Mouse (Mus musculus): Measurements from ENCODE around the gene Kxd1. TPM values are rescaled to one million over a fixed set of nuclear protein-coding genes. Genes with fewer than 3 reads are reported as not detected.

Gene Kxd1
- 47.0 and 47.6 TPM in 2 replicates for polyA plus RNA-seq (2014; fragmentation: Nextera tagmentation; extraction: Ambion mirVana)

- Histone ChIP-seq H3K27me3 (ENCODE audit: control insufficient read depth, insufficient read depth, low read length) (no peaks in the 10 kb centered on the region), H3K36me3 (ENCODE audit: control insufficient read depth, insufficient read depth, low read length) (peaks cover 24% of the 10 kb centered on the region), H3K4me3 (ENCODE audit: low read depth, low read length) (peak within 1 kb of the TSS; percentile 85), H3K4me1 (ENCODE audit: control insufficient read depth, insufficient read depth, low read length) (no peaks in the 10 kb centered on the region; the same call in 1 of the 2 replicates), H3K4me2 (ENCODE audit: low read depth, severe bottlenecking) (peak within 1 kb of the TSS; percentile 81), H3K9me3 (ENCODE audit: control insufficient read depth, low read length) (no peaks in the 10 kb centered on the region), H3K27ac (replicated peaks; ENCODE audit: low read depth, low read length) (peak within 1 kb of the TSS; percentile 72), H3K9ac (ENCODE audit: low read length) (peak within 1 kb of the TSS; percentile 94)
- peak; percentile 99 for DNase-seq (ENCODE audit: low spot score)
- under 1% methylated on average over 61 of the region's 61 CpGs for WGBS
- peak; percentile 86 for ATAC-seq (ENCODE audit: insufficient number of reproducible peaks, low FRiP score, low TSS enrichment, low read depth)
These were observed at the start of gene Kxd1, which contains the start of gene Fkbp8 for GRCm38 (mm10) chr8:70527512-70528181. Gene Kxd1 (minus strand): TSS chr8:70527956. Gene Fkbp8 (plus strand): TSS chr8:70527724.

DNA sequence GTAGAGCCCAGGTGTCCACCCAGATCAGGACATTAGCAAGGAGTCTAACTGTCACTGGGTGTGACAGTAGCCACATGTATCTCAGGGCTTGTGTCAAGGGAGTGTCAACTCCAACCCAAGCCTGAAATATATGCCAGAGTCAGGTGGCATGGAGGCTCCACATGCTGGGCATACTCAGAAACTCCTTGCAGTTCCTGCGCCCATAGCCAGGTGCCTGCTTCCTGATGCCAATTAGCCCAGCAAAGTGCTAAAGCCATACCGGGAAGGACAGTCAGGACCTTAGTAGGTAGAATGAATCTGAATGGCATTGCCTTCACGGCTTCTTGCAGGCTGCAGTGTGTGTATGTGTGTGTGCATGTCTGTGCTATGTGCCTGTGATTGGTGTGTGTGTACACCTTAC lies 49.5 kb upstream of the Kxd1 start:
- H3K4me1 ChIP-seq (ENCODE audit: control insufficient read depth, insufficient read depth, low read length), result no peaks in the 10 kb centered on the region
- H3K9ac ChIP-seq (ENCODE audit: low read length), result no peak overlapping the region
- no peaks in the 10 kb centered on the region for H3K27me3 ChIP-seq (ENCODE audit: control insufficient read depth, insufficient read depth, low read length)
- ATAC-seq (ENCODE audit: insufficient number of reproducible peaks, low FRiP score, low TSS enrichment, low read depth) (no peak), DNase-seq (ENCODE audit: low spot score) (no peak)
- no peak overlapping the region for H3K4me2 ChIP-seq (ENCODE audit: low read depth, severe bottlenecking)
- peaks cover 14% of the 10 kb centered on the region; the same call in 1 of the 2 replicates for H3K36me3 ChIP-seq (ENCODE audit: control insufficient read depth, insufficient read depth, low read length)
- no peaks in the 10 kb centered on the region for H3K9me3 ChIP-seq (ENCODE audit: control insufficient read depth, low read length)
- H3K4me3 ChIP-seq (ENCODE audit: low read depth, low read length), result no peak overlapping the region
- 87% methylated on average over 3 of the region's 3 CpGs for WGBS
- no peak overlapping the region for H3K27ac ChIP-seq (replicated peaks; ENCODE audit: low read depth, low read length)

DNA sequence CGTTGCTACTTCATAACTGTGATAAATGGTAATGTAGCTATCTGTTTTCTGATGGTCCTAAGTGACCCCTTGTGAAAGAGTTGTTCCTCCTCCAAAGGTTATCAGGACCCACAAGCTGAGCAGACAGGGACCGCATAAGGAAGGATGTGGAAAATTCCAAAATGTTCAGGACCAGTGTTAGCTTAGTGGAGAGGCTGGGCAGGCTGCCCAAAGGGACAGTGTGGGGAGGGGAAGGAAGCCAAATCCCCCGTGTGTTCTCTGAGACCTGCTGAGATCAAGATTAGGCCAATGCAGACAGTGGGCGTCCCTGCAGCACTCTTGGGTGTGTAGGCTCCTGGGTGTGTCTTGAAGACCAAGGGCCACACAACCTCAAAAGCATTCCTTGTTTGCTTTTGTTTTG lies 47.2 kb upstream of the Kxd1 start:
- WGBS, result 85% methylated on average over 4 of the region's 4 CpGs
- no peak for ATAC-seq (ENCODE audit: insufficient number of reproducible peaks, low FRiP score, low TSS enrichment, low read depth)
- peaks cover 4% of the 10 kb centered on the region; the same call in 1 of the 2 replicates for H3K36me3 ChIP-seq (ENCODE audit: control insufficient read depth, insufficient read depth, low read length)
- no peak overlapping the region for H3K27ac ChIP-seq (replicated peaks; ENCODE audit: low read depth, low read length)
- H3K4me1 ChIP-seq (ENCODE audit: control insufficient read depth, insufficient read depth, low read length), result no peaks in the 10 kb centered on the region
- DNase-seq (ENCODE audit: low spot score), result no peak
- no peak overlapping the region for H3K4me3 ChIP-seq (ENCODE audit: low read depth, low read length)
- no peak overlapping the region for H3K4me2 ChIP-seq (ENCODE audit: low read depth, severe bottlenecking)
- no peaks in the 10 kb centered on the region for H3K27me3 ChIP-seq (ENCODE audit: control insufficient read depth, insufficient read depth, low read length)
- H3K9ac ChIP-seq (ENCODE audit: low read length), result no peak overlapping the region
- no peaks in the 10 kb centered on the region for H3K9me3 ChIP-seq (ENCODE audit: control insufficient read depth, low read length)

DNA sequence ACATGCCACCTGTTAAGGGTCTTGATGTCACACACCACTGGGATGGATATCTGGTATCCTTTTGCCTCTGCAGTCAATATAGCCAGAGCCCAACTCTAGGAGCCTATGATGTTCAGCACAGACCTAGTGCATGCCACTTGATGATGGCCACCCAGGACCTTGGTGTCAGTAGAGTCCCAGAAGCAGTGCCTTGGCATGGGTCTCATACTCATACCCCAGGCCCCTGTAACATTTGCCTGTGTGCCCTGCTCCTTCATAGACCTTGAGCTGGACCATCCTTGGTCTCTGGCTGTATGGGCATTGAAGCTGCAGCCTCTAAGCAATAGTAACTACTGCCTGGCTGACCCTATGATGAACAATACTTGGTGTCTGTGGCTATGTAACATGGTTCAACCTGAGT lies 46.5 kb upstream of the Kxd1 start:
- no peak overlapping the region for H3K27ac ChIP-seq (replicated peaks; ENCODE audit: low read depth, low read length)
- no peaks in the 10 kb centered on the region for H3K4me1 ChIP-seq (ENCODE audit: control insufficient read depth, insufficient read depth, low read length)
- H3K4me2 ChIP-seq (ENCODE audit: low read depth, severe bottlenecking), result no peak overlapping the region
- H3K36me3 ChIP-seq (ENCODE audit: control insufficient read depth, insufficient read depth, low read length), result peaks cover 4% of the 10 kb centered on the region; the same call in 1 of the 2 replicates
- no peak overlapping the region for H3K4me3 ChIP-seq (ENCODE audit: low read depth, low read length)
- no peak for DNase-seq (ENCODE audit: low spot score)
- ATAC-seq (ENCODE audit: insufficient number of reproducible peaks, low FRiP score, low TSS enrichment, low read depth), result no peak
- H3K27me3 ChIP-seq (ENCODE audit: control insufficient read depth, insufficient read depth, low read length), result no peaks in the 10 kb centered on the region
- no peaks in the 10 kb centered on the region for H3K9me3 ChIP-seq (ENCODE audit: control insufficient read depth, low read length)
- H3K9ac ChIP-seq (ENCODE audit: low read length), result no peak overlapping the region

DNA sequence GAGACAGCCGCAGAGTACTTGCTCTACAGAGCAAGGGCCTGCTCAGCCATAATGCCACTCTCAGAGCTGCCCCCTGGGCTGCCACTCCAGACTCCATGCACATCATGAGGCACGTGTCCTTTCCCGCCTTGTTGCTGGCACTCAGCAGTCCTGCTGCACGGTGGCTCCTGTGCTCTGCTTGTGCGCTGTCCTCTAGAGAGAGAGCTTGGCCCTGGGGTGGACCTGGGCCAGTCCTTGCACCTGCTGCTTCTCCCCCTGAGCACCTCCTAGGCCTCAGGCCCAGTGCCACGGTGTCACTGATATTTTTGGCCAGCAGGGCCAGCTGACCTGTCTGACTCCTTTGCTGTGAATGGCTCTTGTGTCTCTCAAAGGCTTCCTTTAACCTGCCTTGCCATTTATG lies 43.2 kb upstream of the Kxd1 start:
- H3K4me3 ChIP-seq (ENCODE audit: low read depth, low read length), result no peak overlapping the region
- 84% methylated on average over 6 of the region's 6 CpGs for WGBS
- no peak overlapping the region for H3K4me2 ChIP-seq (ENCODE audit: low read depth, severe bottlenecking)
- ATAC-seq (ENCODE audit: insufficient number of reproducible peaks, low FRiP score, low TSS enrichment, low read depth) (no peak), DNase-seq (ENCODE audit: low spot score) (no peak)
- H3K9ac ChIP-seq (ENCODE audit: low read length), result no peak overlapping the region
- H3K27ac ChIP-seq (replicated peaks; ENCODE audit: low read depth, low read length), result no peak overlapping the region
- H3K9me3 ChIP-seq (ENCODE audit: control insufficient read depth, low read length), result no peaks in the 10 kb centered on the region
- H3K27me3 ChIP-seq (ENCODE audit: control insufficient read depth, insufficient read depth, low read length), result no peaks in the 10 kb centered on the region
- H3K4me1 ChIP-seq (ENCODE audit: control insufficient read depth, insufficient read depth, low read length), result no peaks in the 10 kb centered on the region
- peaks cover 2% of the 10 kb centered on the region; the same call in 1 of the 2 replicates for H3K36me3 ChIP-seq (ENCODE audit: control insufficient read depth, insufficient read depth, low read length)

DNA sequence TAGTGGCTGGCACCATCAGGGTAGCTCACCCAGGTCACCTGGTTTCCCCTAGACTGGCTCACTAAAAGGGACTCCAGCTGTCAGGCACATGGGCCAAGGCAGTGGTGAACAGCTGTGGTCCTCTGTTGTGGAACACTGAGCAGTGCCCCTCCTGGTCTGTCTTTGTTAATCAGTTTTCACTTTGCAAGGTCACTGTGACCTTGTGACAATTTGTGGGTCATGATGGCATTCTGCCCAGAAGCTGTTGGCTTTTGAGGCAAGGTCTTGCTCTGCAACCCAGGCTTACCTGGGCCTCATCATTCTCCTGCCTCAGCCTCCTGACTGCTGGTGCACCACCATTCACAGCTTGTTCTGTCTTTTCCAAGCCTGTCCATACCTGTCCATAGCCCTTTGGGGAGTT lies 42.6 kb upstream of the Kxd1 start:
- Histone ChIP-seq H3K27ac (replicated peaks; ENCODE audit: low read depth, low read length) (no peak overlapping the region), H3K36me3 (ENCODE audit: control insufficient read depth, insufficient read depth, low read length) (peaks cover 2% of the 10 kb centered on the region; the same call in 1 of the 2 replicates), H3K4me1 (ENCODE audit: control insufficient read depth, insufficient read depth, low read length) (0 out of 2 replicates have a peak, but pooled peaks cover 2% of the 10 kb centered on the region), H3K4me2 (ENCODE audit: low read depth, severe bottlenecking) (no peak overlapping the region), H3K9me3 (ENCODE audit: control insufficient read depth, low read length) (no peaks in the 10 kb centered on the region), H3K27me3 (ENCODE audit: control insufficient read depth, insufficient read depth, low read length) (no peaks in the 10 kb centered on the region), H3K9ac (ENCODE audit: low read length) (no peak overlapping the region), H3K4me3 (ENCODE audit: low read depth, low read length) (no peak overlapping the region)
- DNase-seq (ENCODE audit: low spot score), result no peak
- no peak for ATAC-seq (ENCODE audit: insufficient number of reproducible peaks, low FRiP score, low TSS enrichment, low read depth)

GRCm38 (mm10) chr8:70565561-70565960 lies 37.8 kb upstream of the Kxd1 start:
- peaks cover 2% of the 10 kb centered on the region for H3K36me3 ChIP-seq (ENCODE audit: control insufficient read depth, insufficient read depth, low read length)
- ATAC-seq (ENCODE audit: insufficient number of reproducible peaks, low FRiP score, low TSS enrichment, low read depth) (no peak), DNase-seq (ENCODE audit: low spot score) (no peak)
- no peaks in the 10 kb centered on the region for H3K27me3 ChIP-seq (ENCODE audit: control insufficient read depth, insufficient read depth, low read length)
- no peak overlapping the region for H3K9ac ChIP-seq (ENCODE audit: low read length)
- WGBS, result 69% methylated on average over 3 of the region's 3 CpGs
- no peaks in the 10 kb centered on the region for H3K9me3 ChIP-seq (ENCODE audit: control insufficient read depth, low read length)
- H3K4me1 ChIP-seq (ENCODE audit: control insufficient read depth, insufficient read depth, low read length), result 0 out of 2 replicates have a peak, but pooled peaks cover 3% of the 10 kb centered on the region
- no peak overlapping the region for H3K4me3 ChIP-seq (ENCODE audit: low read depth, low read length)
- no peak overlapping the region for H3K27ac ChIP-seq (replicated peaks; ENCODE audit: low read depth, low read length)
- H3K4me2 ChIP-seq (ENCODE audit: low read depth, severe bottlenecking), result no peak overlapping the region

GRCm38 (mm10) chr8:70564696-70565235 lies 37.0 kb upstream of the Kxd1 start:
- WGBS, result 79% methylated on average over 3 of the region's 3 CpGs
- no peak overlapping the region for H3K9ac ChIP-seq (ENCODE audit: low read length)
- H3K4me3 ChIP-seq (ENCODE audit: low read depth, low read length), result no peak overlapping the region
- peaks cover 2% of the 10 kb centered on the region for H3K36me3 ChIP-seq (ENCODE audit: control insufficient read depth, insufficient read depth, low read length)
- H3K4me1 ChIP-seq (ENCODE audit: control insufficient read depth, insufficient read depth, low read length), result 0 out of 2 replicates have a peak, but pooled peaks cover 3% of the 10 kb centered on the region
- no peaks in the 10 kb centered on the region for H3K27me3 ChIP-seq (ENCODE audit: control insufficient read depth, insufficient read depth, low read length)
- ATAC-seq (ENCODE audit: insufficient number of reproducible peaks, low FRiP score, low TSS enrichment, low read depth) (no peak), DNase-seq (ENCODE audit: low spot score) (no peak)
- no peak overlapping the region for H3K4me2 ChIP-seq (ENCODE audit: low read depth, severe bottlenecking)
- no peaks in the 10 kb centered on the region for H3K9me3 ChIP-seq (ENCODE audit: control insufficient read depth, low read length)
- H3K27ac ChIP-seq (replicated peaks; ENCODE audit: low read depth, low read length), result no peak overlapping the region
